Mouse (Mus musculus) limb, embryonic 11.5 days (tissue): ENCODE data around the gene March8. TPM values are rescaled to one million over a fixed set of nuclear protein-coding genes. Genes with fewer than 3 reads are reported as not detected.

Experiments used
- ATAC-seq: fragments of 200-750 bp; cut with Nextera tagmentation; 2 replicates; pipeline ENCODE4 v1.8.0; 2017; ENCODE audit warnings: low read depth; ENCODE audit not compliant: insufficient number of reproducible peaks, low FRiP score, low TSS enrichment
- DNase-seq: peaks from one replicate; pipeline ENCODE4 v3.0.0-alpha.2; 2015; ENCODE audit warnings: low spot score
- H3K27ac ChIP-seq: fragments of 300-500 bp; sonication (generic); replicated peaks from 2 replicates; pipeline ENCODE4 v1.5.1; 2014; ENCODE audit warnings: low read depth, mild to moderate bottlenecking, low read length
- H3K27me3 ChIP-seq: fragments of 300-500 bp; sonication (generic); 2 replicates; pipeline ENCODE4 v1.6.1; 2014; ENCODE audit warnings: mild to moderate bottlenecking, low read length, mixed read lengths; ENCODE audit not compliant: control insufficient read depth, insufficient read depth
- H3K36me3 ChIP-seq: fragments of 300-500 bp; sonication (generic); 2 replicates; pipeline ENCODE4 v1.6.1; 2014; ENCODE audit warnings: mild to moderate bottlenecking, low read length, moderate library complexity, mixed read lengths; ENCODE audit not compliant: control insufficient read depth, insufficient read depth
- H3K4me1 ChIP-seq: fragments of 300-500 bp; sonication (generic); 2 replicates; pipeline ENCODE4 v1.6.1; 2014; ENCODE audit warnings: low read length, mixed read lengths; ENCODE audit not compliant: control insufficient read depth, insufficient read depth
- H3K4me2 ChIP-seq: fragments of 300-500 bp; sonication (generic); 2 replicates; pipeline ENCODE4 v1.6.1; 2014; ENCODE audit warnings: low read depth, mild to moderate bottlenecking, moderate library complexity; ENCODE audit not compliant: severe bottlenecking
- H3K4me3 ChIP-seq: fragments of 300-500 bp; sonication (generic); 2 replicates; pipeline ENCODE4 v1.5.1; 2014; ENCODE audit warnings: low read depth, low read length
- H3K9ac ChIP-seq: fragments of 300-500 bp; sonication (generic); 2 replicates; pipeline ENCODE4 v1.6.1; 2014; ENCODE audit warnings: mild to moderate bottlenecking, low read length
- H3K9me3 ChIP-seq: fragments of 300-500 bp; sonication (generic); 2 replicates; pipeline ENCODE4 v1.6.1; 2016; ENCODE audit warnings: low read length; ENCODE audit not compliant: control insufficient read depth
- WGBS: fragments of 180-500 bp; shearing (Covaris S2); extraction: QIAGEN DNeasy Blood & Tissue Kit; methylation state at CpG from one replicate; pipeline ENCODE4 v1.1.7; 2014; 5-methylcytosine and 5-hydroxymethylcytosine counted together
- polyA plus RNA-seq: library from polyadenylated mRNA; unstranded; fragments of >200 nt; fragmentation: Nextera tagmentation; extraction: Ambion mirVana; gene quantifications from 2 replicates; pipeline ENCODE4 v1.2.1, GENCODE M21; 2014

Gene March8
- polyA plus RNA-seq, 1 experiment from 2014 or later = 17.0 TPM

GRCm38 (mm10) chr6:116417518-116418315, 79.9 kb downstream of the March8 start:
- peak; percentile 29 for DNase-seq
- H3K27ac ChIP-seq = no peak overlapping the region
- no peaks in the 10 kb centered on the region for H3K36me3 ChIP-seq
- no peaks in the 10 kb centered on the region for H3K27me3 ChIP-seq
- H3K9me3 ChIP-seq = no peaks in the 10 kb centered on the region
- 67% methylated on average over 6 of the region's 6 CpGs for whole genome bisulfite sequencing
- no peak for ATAC-seq
- H3K4me1 ChIP-seq = no peaks in the 10 kb centered on the region
- no peak overlapping the region for H3K9ac ChIP-seq
- H3K4me3 ChIP-seq = no peak overlapping the region
- H3K4me2 ChIP-seq = no peak overlapping the region

- no peak overlapping the region for H3K4me3 ChIP-seq
- H3K9me3 ChIP-seq = no peaks in the 10 kb centered on the region
- no peaks in the 10 kb centered on the region for H3K27me3 ChIP-seq
- 84% methylated on average over 1 of the region's 1 CpGs for WGBS
- no peak overlapping the region for H3K9ac ChIP-seq
- H3K4me1 ChIP-seq = no peaks in the 10 kb centered on the region
- H3K4me2 ChIP-seq = no peak overlapping the region
- H3K36me3 ChIP-seq = no peaks in the 10 kb centered on the region
- ATAC-seq (no peak), DNase-seq (no peak)
- no peak overlapping the region for H3K27ac ChIP-seq
These were observed 80.7 kb downstream of the March8 start for GRCm38 (mm10) chr6:116418487-116418886.

GRCm38 (mm10) chr6:116419699-116420098, 81.9 kb downstream of the March8 start:
- 65% methylated on average over 6 of the region's 6 CpGs for WGBS
- DNase-seq = no peak
- no peak for ATAC-seq
- Histone ChIP-seq H3K4me1 (no peaks in the 10 kb centered on the region), H3K27me3 (no peaks in the 10 kb centered on the region), H3K9me3 (no peaks in the 10 kb centered on the region), H3K36me3 (no peaks in the 10 kb centered on the region), H3K4me3 (no peak overlapping the region), H3K4me2 (no peak overlapping the region), H3K27ac (no peak overlapping the region), H3K9ac (no peak overlapping the region)

GRCm38 (mm10) chr6:116420271-116420670, 82.4 kb downstream of the March8 start:
- Histone ChIP-seq H3K27ac (no peak overlapping the region), H3K4me2 (no peak overlapping the region), H3K9me3 (no peaks in the 10 kb centered on the region), H3K4me3 (no peak overlapping the region), H3K36me3 (no peaks in the 10 kb centered on the region), H3K27me3 (no peaks in the 10 kb centered on the region), H3K4me1 (no peaks in the 10 kb centered on the region), H3K9ac (no peak overlapping the region)
- no peak for ATAC-seq
- DNase-seq = no peak
- WGBS = 85% methylated on average over 10 of the region's 10 CpGs

GRCm38 (mm10) chr6:116422991-116423390, 85.2 kb downstream of the March8 start:
- WGBS = 89% methylated on average over 7 of the region's 7 CpGs

GRCm38 (mm10) chr6:116423664-116424063, 85.8 kb downstream of the March8 start:
- no peak for ATAC-seq
- H3K4me1 ChIP-seq = no peaks in the 10 kb centered on the region

More at GRCm38 (mm10) chr6:116422991-116423390, 85.2 kb downstream of the March8 start:
- ATAC-seq = no peak
- Histone ChIP-seq H3K27ac (no peak overlapping the region), H3K36me3 (no peaks in the 10 kb centered on the region), H3K27me3 (no peaks in the 10 kb centered on the region), H3K4me2 (no peak overlapping the region), H3K9ac (no peak overlapping the region), H3K4me3 (no peak overlapping the region), H3K9me3 (no peaks in the 10 kb centered on the region), H3K4me1 (no peaks in the 10 kb centered on the region)
- DNase-seq = no peak

GRCm38 (mm10) chr6:116427552-116427951, 89.7 kb downstream of the March8 start:
- no peaks in the 10 kb centered on the region for H3K9me3 ChIP-seq
- DNase-seq (no peak), ATAC-seq (no peak)
- H3K9ac ChIP-seq = no peak overlapping the region
- WGBS = 81% methylated on average over 3 of the region's 3 CpGs
- H3K4me2 ChIP-seq = no peak overlapping the region
- no peak overlapping the region for H3K4me3 ChIP-seq
- no peaks in the 10 kb centered on the region for H3K36me3 ChIP-seq
- no peaks in the 10 kb centered on the region for H3K4me1 ChIP-seq
- H3K27ac ChIP-seq = no peak overlapping the region
- no peaks in the 10 kb centered on the region for H3K27me3 ChIP-seq

More at GRCm38 (mm10) chr6:116423664-116424063, 85.8 kb downstream of the March8 start:
- H3K27me3 ChIP-seq = no peaks in the 10 kb centered on the region
- H3K9me3 ChIP-seq = no peaks in the 10 kb centered on the region
- H3K9ac ChIP-seq = no peak overlapping the region
- H3K36me3 ChIP-seq = no peaks in the 10 kb centered on the region
- H3K27ac ChIP-seq = no peak overlapping the region
- 68% methylated on average over 2 of the region's 2 CpGs for WGBS
- H3K4me2 ChIP-seq = no peak overlapping the region
- DNase-seq = no peak
- no peak overlapping the region for H3K4me3 ChIP-seq

GRCm38 (mm10) chr6:116428282-116428681, 90.5 kb downstream of the March8 start:
- Histone ChIP-seq H3K27me3 (no peaks in the 10 kb centered on the region), H3K9me3 (no peaks in the 10 kb centered on the region), H3K4me1 (no peaks in the 10 kb centered on the region), H3K4me2 (no peak overlapping the region), H3K36me3 (no peaks in the 10 kb centered on the region), H3K4me3 (no peak overlapping the region), H3K27ac (no peak overlapping the region), H3K9ac (no peak overlapping the region)
- DNase-seq (no peak), ATAC-seq (no peak)
- WGBS = 67% methylated on average over 5 of the region's 5 CpGs
